ENCODE assay signal across 20 mouse cellular contexts in genomic region chr10:107351696-107352485, GRCm38 (mm10).
DNase-seq lines count a peak whose midpoint lies in the region; ATAC-seq lines count a peak whose summit lies in the region.
"Had no signal": no experiment of that assay in that cellular context is flagged by ENCODE, and none has a peak within 500 bp of the region (broad histone marks: within the 10 kb centered on the region; RNA-seq: fewer than 3 reads in every experiment).

No protein-coding gene starts in this region.

- no peaks in the 10 kb centered on the region for H3K36me3 ChIP-seq in embryonic facial prominence, embryonic 14.5 days (ENCODE audit: control insufficient read depth, insufficient read depth, low read length)
- no peaks in the 10 kb centered on the region for H3K36me3 ChIP-seq in embryonic facial prominence, embryonic 10.5 days (replicated peaks)
- H3K36me3 ChIP-seq in hindbrain, embryonic 14.5 days (replicated peaks; ENCODE audit: control insufficient read depth, insufficient read depth): no peaks in the 10 kb centered on the region
- H3K36me3 ChIP-seq in hindbrain, embryonic 12.5 days: no peaks in the 10 kb centered on the region
- H3K36me3 ChIP-seq in intestine, embryonic 16.5 days (ENCODE audit: control insufficient read depth, insufficient read depth, low read length): no peaks in the 10 kb centered on the region
- H3K36me3 ChIP-seq: embryonic facial prominence, embryonic 13.5 days; heart, embryonic 10.5 days; neural tube, embryonic 15.5 days had no signal

- no peak overlapping the region for H3K27ac ChIP-seq in embryonic facial prominence, embryonic 14.5 days (replicated peaks; ENCODE audit: low read depth, low read length)
- H3K27ac ChIP-seq in embryonic facial prominence, embryonic 10.5 days (replicated peaks): no peak overlapping the region
- no peak overlapping the region for H3K27ac ChIP-seq in hindbrain, embryonic 14.5 days
- no peak overlapping the region for H3K27ac ChIP-seq in hindbrain, embryonic 12.5 days
- no peak overlapping the region for H3K27ac ChIP-seq in intestine, embryonic 16.5 days (ENCODE audit: low read length)
- H3K27ac ChIP-seq: embryonic facial prominence, embryonic 13.5 days; heart, embryonic 10.5 days; neural tube, embryonic 15.5 days had no signal

- H3K4me1 ChIP-seq in embryonic facial prominence, embryonic 14.5 days (ENCODE audit: control insufficient read depth, insufficient read depth, low read length): peaks cover 6% of the 10 kb centered on the region; the same call in 1 of the 2 replicates
- no peaks in the 10 kb centered on the region for H3K4me1 ChIP-seq in embryonic facial prominence, embryonic 10.5 days
- H3K4me1 ChIP-seq in hindbrain, embryonic 14.5 days (replicated peaks; ENCODE audit: control insufficient read depth, insufficient read depth, low read length): peaks cover 3% of the 10 kb centered on the region; the same call in 1 of the 2 replicates
- no peaks in the 10 kb centered on the region for H3K4me1 ChIP-seq in hindbrain, embryonic 12.5 days
- no peaks in the 10 kb centered on the region for H3K4me1 ChIP-seq in intestine, embryonic 16.5 days (ENCODE audit: control insufficient read depth, insufficient read depth, low read length)
- H3K4me1 ChIP-seq: heart, embryonic 10.5 days; neural tube, embryonic 15.5 days had no signal

- H3K27me3 ChIP-seq in embryonic facial prominence, embryonic 14.5 days (replicated peaks; ENCODE audit: control insufficient read depth, insufficient read depth, low read length): no peaks in the 10 kb centered on the region
- no peaks in the 10 kb centered on the region for H3K27me3 ChIP-seq in embryonic facial prominence, embryonic 10.5 days (replicated peaks; ENCODE audit: low read depth, poor library complexity, severe bottlenecking)
- H3K27me3 ChIP-seq in hindbrain, embryonic 14.5 days (ENCODE audit: control insufficient read depth, insufficient read depth, low read length): no peaks in the 10 kb centered on the region
- H3K27me3 ChIP-seq in hindbrain, embryonic 12.5 days: no peaks in the 10 kb centered on the region
- H3K27me3 ChIP-seq in intestine, embryonic 16.5 days (replicated peaks; ENCODE audit: control insufficient read depth, insufficient read depth, low read length): no peaks in the 10 kb centered on the region
- H3K27me3 ChIP-seq: embryonic facial prominence, embryonic 13.5 days; neural tube, embryonic 15.5 days had no signal

- no peak overlapping the region for H3K9ac ChIP-seq in embryonic facial prominence, embryonic 14.5 days (ENCODE audit: low read depth, low read length)
- H3K9ac ChIP-seq in hindbrain, embryonic 14.5 days: no peak overlapping the region
- no peak overlapping the region for H3K9ac ChIP-seq in hindbrain, embryonic 12.5 days
- H3K9ac ChIP-seq in intestine, embryonic 16.5 days (ENCODE audit: low read depth, low read length): no peak overlapping the region
- H3K9ac ChIP-seq: embryonic facial prominence, embryonic 13.5 days; neural tube, embryonic 15.5 days had no signal

- ATAC-seq in embryonic facial prominence, embryonic 14.5 days (ENCODE audit: low read depth): no peak
- no peak for ATAC-seq in hindbrain, embryonic 14.5 days (ENCODE audit: low FRiP score)
- no peak for ATAC-seq in hindbrain, embryonic 12.5 days (ENCODE audit: low FRiP score)
- peak; percentile 12; the same call in 1 of the 2 replicates for ATAC-seq in intestine, embryonic 16.5 days
- ATAC-seq in megakaryocyte progenitor cell, adult 5-6 weeks (replicated peaks; ENCODE audit: poor library complexity): no peak

- no peak overlapping the region for H3K4me2 ChIP-seq in embryonic facial prominence, embryonic 14.5 days (ENCODE audit: low read depth, low read length)
- no peak overlapping the region for H3K4me2 ChIP-seq in hindbrain, embryonic 14.5 days (replicated peaks)
- no peak overlapping the region for H3K4me2 ChIP-seq in hindbrain, embryonic 12.5 days (replicated peaks)
- no peak overlapping the region for H3K4me2 ChIP-seq in intestine, embryonic 16.5 days (ENCODE audit: low read depth, low read length)
- H3K4me2 ChIP-seq: embryonic facial prominence, embryonic 13.5 days; neural tube, embryonic 15.5 days had no signal

- WGBS in embryonic facial prominence, embryonic 14.5 days: 63% methylated on average over 6 of the region's 6 CpGs
- WGBS in embryonic facial prominence, embryonic 10.5 days: 79% methylated on average over 6 of the region's 6 CpGs
- 22% methylated on average over 6 of the region's 6 CpGs for WGBS in hindbrain, embryonic 14.5 days
- 49% methylated on average over 6 of the region's 6 CpGs for WGBS in hindbrain, embryonic 12.5 days
- 66% methylated on average over 6 of the region's 6 CpGs for WGBS in intestine, embryonic 16.5 days

- H3K4me3 ChIP-seq in embryonic facial prominence, embryonic 14.5 days (ENCODE audit: low read depth, low read length): no peak overlapping the region
- no peak overlapping the region for H3K4me3 ChIP-seq in embryonic facial prominence, embryonic 10.5 days
- H3K4me3 ChIP-seq in hindbrain, embryonic 14.5 days (replicated peaks; ENCODE audit: low read length): no peak overlapping the region
- H3K4me3 ChIP-seq in hindbrain, embryonic 12.5 days: no peak overlapping the region
- H3K4me3 ChIP-seq in intestine, embryonic 16.5 days (ENCODE audit: low read length): no peak overlapping the region
- H3K4me3 ChIP-seq: embryonic facial prominence, embryonic 13.5 days; heart, embryonic 10.5 days; neural tube, embryonic 15.5 days had no signal

- peak; percentile 33 for DNase-seq in embryonic facial prominence, embryonic 14.5 days (ENCODE audit: low spot score)
- DNase-seq in embryonic facial prominence, embryonic 10.5 days (ENCODE audit: low spot score): no peak
- DNase-seq in hindbrain, embryonic 14.5 days (ENCODE audit: low spot score): peak; percentile 42
- DNase-seq in Muller cell, postnatal 12 days (ENCODE audit: inconsistent ontology term): peak; percentile 59
- no peak for DNase-seq in neural tube, embryonic 10.5 days (ENCODE audit: extremely low spot score, low spot score)
- DNase-seq: adrenal gland, adult 2 months; cerebellum, postnatal 10 days; gastrocnemius, postnatal 10 days; heart, postnatal 4 days; kidney, adult 8-10 months; kidney, postnatal 10 days; lung, postnatal 4 days; right cerebral cortex, postnatal 14 days; spleen, adult 18-20 months had no signal

- H3K9me3 ChIP-seq in embryonic facial prominence, embryonic 14.5 days (ENCODE audit: control insufficient read depth, low read length): no peaks in the 10 kb centered on the region
- no peaks in the 10 kb centered on the region for H3K9me3 ChIP-seq in embryonic facial prominence, embryonic 10.5 days
- H3K9me3 ChIP-seq in hindbrain, embryonic 14.5 days (ENCODE audit: control insufficient read depth, low read length): no peaks in the 10 kb centered on the region
- no peaks in the 10 kb centered on the region for H3K9me3 ChIP-seq in hindbrain, embryonic 12.5 days (replicated peaks)
- no peaks in the 10 kb centered on the region for H3K9me3 ChIP-seq in intestine, embryonic 16.5 days (ENCODE audit: control insufficient read depth, low read length)
- H3K9me3 ChIP-seq: embryonic facial prominence, embryonic 13.5 days; heart, embryonic 10.5 days; neural tube, embryonic 15.5 days had no signal

Comparison
In these comparisons a context has a peak if more than half of its experiments do, and no peak if none do; other contexts are left out.
1. DNase-seq: peak in embryonic facial prominence, embryonic 14.5 days (single experiment), hindbrain, embryonic 14.5 days (single experiment) and Muller cell, postnatal 12 days (single experiment); none in embryonic facial prominence, embryonic 10.5 days (single experiment) and neural tube, embryonic 10.5 days (single experiment).